Mouse (Mus musculus): Measurements from ENCODE around the gene Bend7. TPM values are rescaled to one million over a fixed set of nuclear protein-coding genes. Genes with fewer than 3 reads are reported as not detected.

Bend7 gene
- 0.87 and 0.94 TPM in 2 replicates for polyA plus RNA-seq (2012; rRNA removed)
- polyA plus RNA-seq (2014; fragmentation: Nextera tagmentation; extraction: Ambion mirVana), result 1.2 and 1.5 TPM in 2 replicates

DNA sequence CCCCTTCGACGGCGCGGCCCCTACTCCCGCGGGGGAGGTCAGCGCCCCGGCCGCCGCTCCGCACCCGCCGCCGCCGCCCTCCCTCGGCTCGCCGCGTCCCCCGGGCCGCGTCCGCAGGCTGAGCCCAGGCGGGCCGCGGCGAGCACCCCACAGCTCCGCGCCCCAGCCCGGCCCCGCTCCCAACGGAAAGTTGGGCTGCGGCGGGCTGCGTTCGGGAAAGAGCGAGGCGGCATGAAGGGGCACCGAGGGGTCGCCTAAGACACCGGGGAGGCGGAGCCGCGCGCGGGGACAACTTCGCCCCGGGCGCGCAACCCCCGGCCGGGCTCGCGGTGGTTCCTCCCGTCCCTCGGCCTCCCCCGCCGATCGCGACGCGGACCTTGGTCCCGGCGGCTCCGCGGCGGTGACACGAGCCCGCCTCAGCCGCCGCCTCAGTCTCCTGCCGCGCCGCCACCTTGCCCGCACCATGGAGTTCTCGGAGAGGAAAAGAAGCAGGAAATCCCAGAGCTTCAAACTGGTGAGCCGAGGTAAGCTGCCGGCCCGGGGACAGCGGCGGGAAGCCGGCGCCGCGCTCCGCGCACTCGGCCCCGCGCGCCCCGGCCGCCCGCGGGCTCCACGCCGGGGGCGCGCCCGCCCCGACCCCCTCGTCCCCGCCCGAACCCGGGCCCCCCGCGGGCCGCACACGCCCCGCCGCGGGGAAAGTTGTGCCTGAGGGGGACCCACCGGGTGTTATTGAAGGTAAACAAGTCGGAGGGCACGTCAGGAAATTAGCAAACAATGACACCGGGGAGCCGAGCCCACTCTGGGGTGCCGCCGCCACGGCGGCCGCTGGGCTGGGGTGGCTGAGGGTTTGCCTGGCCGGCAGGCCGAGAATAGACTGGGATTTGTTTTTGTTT, at the start of gene Bend7:
TSS of gene Bend7 (plus strand) at position 63 of the 893 bp plus-strand sequence.
- WGBS (ENCODE audit: insufficient replicate concordance), result 1% methylated on average over 103 of the region's 124 CpGs
- H3K9me3 ChIP-seq (ENCODE audit: control insufficient read depth, low read length), result no peaks in the 10 kb centered on the region
- ATAC-seq (ENCODE audit: insufficient read depth) (peak; percentile 39; the same call in 1 of the 2 replicates), DNase-seq (ENCODE audit: low read depth in 3 of 3, low spot score in 3 of 3) (no peak)
- no peak within 1 kb of the TSS for H3K27ac ChIP-seq
- no peaks in the 10 kb centered on the region for H3K36me3 ChIP-seq (replicated peaks; ENCODE audit: control insufficient read depth, insufficient read depth, low read depth)
- H3K4me1 ChIP-seq (replicated peaks; ENCODE audit: control insufficient read depth in 2 of 2, insufficient read depth in 2 of 2, low read length in 1 of 2), result no peaks in the 10 kb centered on the region; a peak in 1 of 4 replicates
- H3K4me2 ChIP-seq (ENCODE audit: low read depth), result peak within 1 kb of the TSS; percentile 55
- H3K27me3 ChIP-seq (ENCODE audit: control insufficient read depth, insufficient read depth, low read length), result peaks cover 48% of the 10 kb centered on the region
- TF ChIP-seq EP300 (IDR thresholded peaks at IDR 0.05; ENCODE audit: low read depth), result no peak
- no peak for TF ChIP-seq CTCF (IDR thresholded peaks at IDR 0.05; ENCODE audit: low read depth)
- no peak within 1 kb of the TSS; the same call in 1 of the 2 replicates for H3K9ac ChIP-seq (replicated peaks)
- peak within 1 kb of the TSS; percentile 50 to 53 for H3K4me3 ChIP-seq (ENCODE audit: insufficient read depth in 1 of 2, low read depth in 2 of 2, low read length in 2 of 2)

DNA sequence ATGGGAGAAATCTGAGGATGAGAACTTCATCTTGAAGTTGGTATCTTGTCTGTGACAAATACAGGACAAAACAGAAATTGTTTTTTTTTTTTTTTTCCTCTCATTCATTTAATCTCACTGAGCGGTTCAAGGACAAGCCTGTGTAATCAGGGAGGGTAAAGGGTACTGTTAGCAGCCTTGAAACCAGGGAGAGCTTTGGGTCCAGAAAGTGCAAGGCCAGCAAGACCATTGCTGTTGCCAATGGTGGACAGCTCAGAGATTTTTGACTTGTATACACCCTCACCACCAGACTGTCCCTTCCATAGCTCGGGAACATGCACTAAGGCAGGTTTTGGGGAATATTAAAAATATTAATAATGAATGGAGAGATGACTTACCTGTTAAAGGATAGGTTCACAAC, 49.0 kb upstream of the Bend7 start:
- H3K27ac ChIP-seq, result no peak overlapping the region
- ATAC-seq (ENCODE audit: insufficient read depth) (no peak), DNase-seq (ENCODE audit: low read depth in 3 of 3, low spot score in 3 of 3) (no peak)
- no peak for TF ChIP-seq CTCF (IDR thresholded peaks at IDR 0.05; ENCODE audit: low read depth)
- TF ChIP-seq EP300 (IDR thresholded peaks at IDR 0.05; ENCODE audit: low read depth), result no peak
- H3K9ac ChIP-seq (replicated peaks), result no peak overlapping the region
- WGBS (ENCODE audit: insufficient replicate concordance), result 41% methylated on average over 2 of the region's 2 CpGs
- no peaks in the 10 kb centered on the region for H3K9me3 ChIP-seq (ENCODE audit: control insufficient read depth, low read length)
- no peaks in the 10 kb centered on the region for H3K4me1 ChIP-seq (replicated peaks; ENCODE audit: control insufficient read depth in 2 of 2, insufficient read depth in 2 of 2, low read length in 1 of 2)
- H3K36me3 ChIP-seq (replicated peaks; ENCODE audit: control insufficient read depth, insufficient read depth, low read depth), result no peaks in the 10 kb centered on the region
- no peak overlapping the region for H3K4me3 ChIP-seq (ENCODE audit: insufficient read depth in 1 of 2, low read depth in 2 of 2, low read length in 2 of 2)
- H3K4me2 ChIP-seq (ENCODE audit: low read depth), result no peak overlapping the region
- no peaks in the 10 kb centered on the region for H3K27me3 ChIP-seq (ENCODE audit: control insufficient read depth, insufficient read depth, low read length)

DNA sequence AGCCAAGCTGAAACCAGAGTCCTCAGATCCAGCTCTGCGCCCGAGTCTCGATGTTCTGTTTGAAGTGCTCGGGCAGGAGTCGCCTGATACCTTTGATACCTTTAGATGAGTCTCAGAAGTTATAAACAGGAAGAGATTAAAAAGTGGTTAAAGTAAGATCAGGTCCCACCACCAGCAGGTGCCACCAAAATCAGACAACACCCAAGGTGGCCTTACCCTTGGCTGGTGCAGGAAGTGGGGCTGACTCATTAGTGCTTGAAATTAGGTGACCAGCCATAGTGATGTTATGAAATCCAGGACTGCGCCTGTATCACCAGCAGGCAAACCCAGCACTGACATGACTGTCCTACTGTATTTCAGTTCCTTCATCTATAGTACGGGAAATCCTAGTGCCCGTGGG, 47.9 kb upstream of the Bend7 start:
- H3K27me3 ChIP-seq (ENCODE audit: control insufficient read depth, insufficient read depth, low read length), result no peaks in the 10 kb centered on the region
- DNase-seq (ENCODE audit: low read depth in 3 of 3, low spot score in 3 of 3) (no peak), ATAC-seq (ENCODE audit: insufficient read depth) (no peak)
- H3K27ac ChIP-seq, result no peak overlapping the region
- no peak overlapping the region for H3K9ac ChIP-seq (replicated peaks)
- no peak overlapping the region for H3K4me3 ChIP-seq (ENCODE audit: insufficient read depth in 1 of 2, low read depth in 2 of 2, low read length in 2 of 2)
- TF ChIP-seq CTCF (IDR thresholded peaks at IDR 0.05; ENCODE audit: low read depth), result no peak
- no peak for TF ChIP-seq EP300 (IDR thresholded peaks at IDR 0.05; ENCODE audit: low read depth)
- no peaks in the 10 kb centered on the region for H3K4me1 ChIP-seq (replicated peaks; ENCODE audit: control insufficient read depth in 2 of 2, insufficient read depth in 2 of 2, low read length in 1 of 2)
- 72% methylated on average over 8 of the region's 8 CpGs for WGBS (ENCODE audit: insufficient replicate concordance)
- H3K4me2 ChIP-seq (ENCODE audit: low read depth), result no peak overlapping the region
- H3K9me3 ChIP-seq (ENCODE audit: control insufficient read depth, low read length), result no peaks in the 10 kb centered on the region
- H3K36me3 ChIP-seq (replicated peaks; ENCODE audit: control insufficient read depth, insufficient read depth, low read depth), result no peaks in the 10 kb centered on the region

GRCm38 (mm10) chr2:4671636-4672035, 46.0 kb upstream of the Bend7 start:
- no peaks in the 10 kb centered on the region for H3K36me3 ChIP-seq (replicated peaks; ENCODE audit: control insufficient read depth, insufficient read depth, low read depth)
- no peak overlapping the region for H3K27ac ChIP-seq
- no peak for ATAC-seq (ENCODE audit: insufficient read depth)
- no peaks in the 10 kb centered on the region for H3K27me3 ChIP-seq (ENCODE audit: control insufficient read depth, insufficient read depth, low read length)
- no peak overlapping the region for H3K4me2 ChIP-seq (ENCODE audit: low read depth)
- H3K4me3 ChIP-seq (ENCODE audit: insufficient read depth in 1 of 2, low read depth in 2 of 2, low read length in 2 of 2), result no peak overlapping the region
- no peak for TF ChIP-seq CTCF (IDR thresholded peaks at IDR 0.05; ENCODE audit: low read depth)
- TF ChIP-seq EP300 (IDR thresholded peaks at IDR 0.05; ENCODE audit: low read depth), result no peak
- no peak overlapping the region for H3K9ac ChIP-seq (replicated peaks)
- H3K4me1 ChIP-seq (replicated peaks; ENCODE audit: control insufficient read depth in 2 of 2, insufficient read depth in 2 of 2, low read length in 1 of 2), result no peaks in the 10 kb centered on the region
- 63% methylated on average over 8 of the region's 8 CpGs for WGBS (ENCODE audit: insufficient replicate concordance)
- no peaks in the 10 kb centered on the region for H3K9me3 ChIP-seq (ENCODE audit: control insufficient read depth, low read length)
- no peak for DNase-seq (ENCODE audit: low read depth in 3 of 3, low spot score in 3 of 3)

GRCm38 (mm10) chr2:4679886-4680285, 37.7 kb upstream of the Bend7 start:
- WGBS (ENCODE audit: insufficient replicate concordance), result 59% methylated on average over 3 of the region's 3 CpGs
- H3K4me2 ChIP-seq (ENCODE audit: low read depth), result no peak overlapping the region
- no peak for TF ChIP-seq EP300 (IDR thresholded peaks at IDR 0.05; ENCODE audit: low read depth)
- no peak for TF ChIP-seq CTCF (IDR thresholded peaks at IDR 0.05; ENCODE audit: low read depth)
- no peaks in the 10 kb centered on the region for H3K9me3 ChIP-seq (ENCODE audit: control insufficient read depth, low read length)
- H3K27me3 ChIP-seq (ENCODE audit: control insufficient read depth, insufficient read depth, low read length), result no peaks in the 10 kb centered on the region
- H3K4me3 ChIP-seq (ENCODE audit: insufficient read depth in 1 of 2, low read depth in 2 of 2, low read length in 2 of 2), result no peak overlapping the region
- DNase-seq (ENCODE audit: low read depth in 3 of 3, low spot score in 3 of 3) (no peak), ATAC-seq (ENCODE audit: insufficient read depth) (no peak)
- no peak overlapping the region for H3K9ac ChIP-seq (replicated peaks)
- H3K4me1 ChIP-seq (replicated peaks; ENCODE audit: control insufficient read depth in 2 of 2, insufficient read depth in 2 of 2, low read length in 1 of 2), result no peaks in the 10 kb centered on the region
- H3K36me3 ChIP-seq (replicated peaks; ENCODE audit: control insufficient read depth, insufficient read depth, low read depth), result no peaks in the 10 kb centered on the region
- H3K27ac ChIP-seq, result no peak overlapping the region

Data from liver, embryonic 14.5 days (tissue).